In the genomic region with DNA sequence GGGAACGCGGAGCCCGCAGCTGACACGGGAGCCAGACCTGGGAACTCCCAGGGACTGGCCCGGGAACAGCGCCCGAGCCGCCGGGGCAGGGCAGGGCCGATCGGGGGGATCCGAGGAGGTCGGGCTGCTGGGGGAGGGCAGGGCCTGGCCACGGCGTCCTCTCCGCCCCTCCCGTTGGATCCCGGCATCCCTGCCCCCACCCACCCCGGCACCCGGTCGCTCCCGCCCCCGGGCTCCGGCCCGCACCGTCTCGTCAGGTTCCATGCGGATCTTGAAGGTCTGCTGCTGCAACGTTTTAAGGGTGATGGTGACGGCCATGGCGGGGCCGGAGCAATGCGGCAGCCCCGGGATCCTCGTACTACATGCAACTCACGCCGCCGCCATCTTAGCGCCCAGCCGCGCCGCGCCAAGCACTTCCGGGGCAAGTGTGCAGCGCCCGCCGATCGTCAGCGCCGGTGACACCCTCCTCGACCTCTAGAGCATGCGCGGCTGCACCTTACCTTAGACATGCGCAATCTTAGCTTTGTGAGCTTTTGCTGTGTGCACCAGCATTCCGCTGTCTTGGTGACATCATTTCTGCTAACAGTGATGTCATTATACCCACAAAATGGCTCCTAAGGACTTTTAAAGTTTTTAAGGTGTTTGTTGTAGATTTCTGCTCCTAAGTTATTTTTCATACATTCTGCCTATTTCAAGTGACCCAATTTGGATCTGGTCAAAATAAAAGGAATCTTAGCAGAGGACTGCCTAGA, we compare ENCODE assay signal across 8 mouse cellular contexts. TPM values are rescaled to one million over a fixed set of nuclear protein-coding genes. Genes with fewer than 3 reads are reported as not detected.
DNase-seq lines count a peak whose midpoint lies in the region; ATAC-seq and TF ChIP-seq lines count a peak whose summit lies in the region.

A gene (minus strand): TSS at position 418 of the 752 bp plus-strand sequence.

- peaks cover 36% of the 10 kb centered on the region for H3K4me1 ChIP-seq in heart, embryonic 12.5 days (replicated peaks)
- H3K4me1 ChIP-seq in kidney, postnatal 0 days (replicated peaks; ENCODE audit: insufficient read depth, low read length) = peaks cover 5% of the 10 kb centered on the region
- H3K4me1 ChIP-seq in liver, embryonic 11.5 days (replicated peaks; ENCODE audit: control insufficient read depth, insufficient read depth, low read length) = peaks cover 45% of the 10 kb centered on the region
- H3K4me1 ChIP-seq in stomach, embryonic 14.5 days (ENCODE audit: control insufficient read depth, insufficient read depth, low read length) = peaks cover 25% of the 10 kb centered on the region

- WGBS in heart, embryonic 12.5 days = under 1% methylated on average over 49 of the region's 55 CpGs
- under 1% methylated on average over 53 of the region's 55 CpGs for WGBS in kidney, postnatal 0 days
- WGBS in liver, embryonic 11.5 days = under 1% methylated on average over 55 of the region's 55 CpGs
- under 1% methylated on average over 45 of the region's 55 CpGs for WGBS in stomach, embryonic 14.5 days

- no peaks in the 10 kb centered on the region for H3K27me3 ChIP-seq in heart, embryonic 12.5 days (replicated peaks)
- H3K27me3 ChIP-seq in kidney, postnatal 0 days (ENCODE audit: insufficient read depth, low read length) = no peaks in the 10 kb centered on the region
- no peaks in the 10 kb centered on the region for H3K27me3 ChIP-seq in liver, embryonic 11.5 days (replicated peaks; ENCODE audit: control insufficient read depth, insufficient read depth, low read length)
- H3K27me3 ChIP-seq in stomach, embryonic 14.5 days (ENCODE audit: control insufficient read depth, insufficient read depth, low read length) = no peaks in the 10 kb centered on the region

- peaks cover 79% of the 10 kb centered on the region for H3K36me3 ChIP-seq in heart, embryonic 12.5 days
- peaks cover 63% of the 10 kb centered on the region for H3K36me3 ChIP-seq in kidney, postnatal 0 days (ENCODE audit: insufficient read depth, low read length)
- H3K36me3 ChIP-seq in liver, embryonic 11.5 days (ENCODE audit: control insufficient read depth, insufficient read depth, low read length) = peaks cover 59% of the 10 kb centered on the region
- H3K36me3 ChIP-seq in stomach, embryonic 14.5 days (ENCODE audit: control insufficient read depth, insufficient read depth, low read length) = peaks cover 78% of the 10 kb centered on the region

- peak; percentile 97 for DNase-seq in CD4-positive helper T cell, adult 2 months (ENCODE audit: low read depth, low spot score)
- DNase-seq in brain, embryonic 18.5 days (ENCODE audit: low read depth, low spot score) = peak; percentile 87
- peak; percentile 98 for DNase-seq in kidney, postnatal 0 days (ENCODE audit: low spot score)
- DNase-seq in liver, embryonic 11.5 days (ENCODE audit: low spot score) = peak; percentile 91
- DNase-seq in naive thymus-derived CD4-positive, alpha-beta T cell, adult 2 months (ENCODE audit: low read depth) = peak; percentile 97

- H3K9ac ChIP-seq in heart, embryonic 12.5 days = peak within 1 kb of the TSS; percentile 97
- H3K9ac ChIP-seq in kidney, postnatal 0 days (ENCODE audit: low read depth, low read length) = peak within 1 kb of the TSS; percentile 87
- H3K9ac ChIP-seq in liver, embryonic 11.5 days (ENCODE audit: low read depth, low read length) = peak within 1 kb of the TSS; percentile 94
- H3K9ac ChIP-seq in stomach, embryonic 14.5 days (replicated peaks; ENCODE audit: low read depth, low read length) = peak within 1 kb of the TSS; percentile 88

- peak; percentile 77 for ATAC-seq in erythroid progenitor cell, adult 5-6 weeks (replicated peaks; ENCODE audit: low FRiP score, poor library complexity, severe bottlenecking)
- ATAC-seq in heart, embryonic 12.5 days (ENCODE audit: insufficient number of reproducible peaks, low FRiP score) = peak; percentile 91
- peak; percentile 92 for ATAC-seq in kidney, postnatal 0 days (replicated peaks; ENCODE audit: low FRiP score, low read depth)
- peak; percentile 88 for ATAC-seq in liver, embryonic 11.5 days (replicated peaks; ENCODE audit: low FRiP score)
- ATAC-seq in stomach, embryonic 14.5 days (ENCODE audit: insufficient number of reproducible peaks, insufficient read depth, low FRiP score, low read depth) = peak; percentile 93

- H3K4me2 ChIP-seq in heart, embryonic 12.5 days = peak within 1 kb of the TSS; percentile 68
- H3K4me2 ChIP-seq in kidney, postnatal 0 days (ENCODE audit: low read length) = peak within 1 kb of the TSS; percentile 87
- peak within 1 kb of the TSS; percentile 67 for H3K4me2 ChIP-seq in liver, embryonic 11.5 days
- peak within 1 kb of the TSS; percentile 59 for H3K4me2 ChIP-seq in stomach, embryonic 14.5 days (replicated peaks; ENCODE audit: low read depth, low read length)

- TF ChIP-seq CTCF in kidney, postnatal 0 days (IDR thresholded peaks at IDR 0.05; ENCODE audit: low read depth) = no peak

- no peaks in the 10 kb centered on the region for H3K9me3 ChIP-seq in heart, embryonic 12.5 days (replicated peaks)
- no peaks in the 10 kb centered on the region for H3K9me3 ChIP-seq in kidney, postnatal 0 days (replicated peaks; ENCODE audit: low read length)
- H3K9me3 ChIP-seq in liver, embryonic 11.5 days (ENCODE audit: control insufficient read depth, low read length) = no peaks in the 10 kb centered on the region
- H3K9me3 ChIP-seq in stomach, embryonic 14.5 days (ENCODE audit: control insufficient read depth, low read depth, low read length) = no peaks in the 10 kb centered on the region

- H3K27ac ChIP-seq in heart, embryonic 12.5 days (ENCODE audit: poor library complexity, severe bottlenecking) = peak within 1 kb of the TSS; percentile 93
- H3K27ac ChIP-seq in kidney, postnatal 0 days = peak within 1 kb of the TSS; percentile 92
- peak within 1 kb of the TSS; percentile 97 for H3K27ac ChIP-seq in liver, embryonic 11.5 days (ENCODE audit: low read depth, low read length)
- peak within 1 kb of the TSS; percentile 93 for H3K27ac ChIP-seq in stomach, embryonic 14.5 days (ENCODE audit: low read length)

- H3K4me3 ChIP-seq in heart, embryonic 12.5 days = peak within 1 kb of the TSS; percentile 91
- H3K4me3 ChIP-seq in kidney, postnatal 0 days (replicated peaks; ENCODE audit: low read depth, low read length) = peak within 1 kb of the TSS; percentile 88
- H3K4me3 ChIP-seq in liver, embryonic 11.5 days (ENCODE audit: low read depth, low read length) = peak within 1 kb of the TSS; percentile 95
- H3K4me3 ChIP-seq in stomach, embryonic 14.5 days (ENCODE audit: low read depth, low read length) = peak within 1 kb of the TSS; percentile 87

RNA-seq across cellular contexts. Expression of the gene that starts here (rescaled TPM):
- total RNA-seq in erythroid progenitor cell, adult 5-6 weeks (2015; ENCODE audit: low replicate concordance) = 273 and 355 TPM in 2 replicates
- total RNA-seq in erythroid progenitor cell, adult 5-6 weeks (2017; ENCODE audit: low replicate concordance) = 296 and 306 TPM in 2 replicates
- polyA plus RNA-seq in heart, embryonic 12.5 days (2016; fragmentation: Nextera tagmentation; extraction: Ambion mirVana) = 129 and 131 TPM in 2 replicates
- polyA plus RNA-seq in kidney, postnatal 0 days (2015; fragmentation: Nextera tagmentation; extraction: Ambion mirVana) = 97.1 and 98.9 TPM in 2 replicates
- polyA plus RNA-seq in liver, embryonic 11.5 days (2014; fragmentation: Nextera tagmentation; extraction: Ambion mirVana) = 188 and 191 TPM in 2 replicates
- polyA plus RNA-seq in stomach, embryonic 14.5 days (2014; fragmentation: Nextera tagmentation; extraction: Ambion mirVana) = 119 and 125 TPM in 2 replicates

Comparison
In these comparisons a context has a peak if more than half of its experiments do, and no peak if none do; other contexts are left out.
1. Peak in every context shown above with its lines: DNase-seq, ATAC-seq, H3K4me3 ChIP-seq and H3K27ac ChIP-seq.